Mouse (Mus musculus): ENCODE measurements around the gene Uap1.
"Not testable (repeated sequence)": the region's sequence is repeated elsewhere in the genome, so short reads cannot be mapped to it uniquely, and the experiment has no call there.

The Uap1 gene

GRCm38 (mm10) chr1:170110516-170111332 is 64.0 kb downstream of the Uap1 start, which contains the start of gene Ddr2:
Ddr2 (minus strand) TSS chr1:170110762.
- DNase-seq: peak; percentile 64 to 69

DNA sequence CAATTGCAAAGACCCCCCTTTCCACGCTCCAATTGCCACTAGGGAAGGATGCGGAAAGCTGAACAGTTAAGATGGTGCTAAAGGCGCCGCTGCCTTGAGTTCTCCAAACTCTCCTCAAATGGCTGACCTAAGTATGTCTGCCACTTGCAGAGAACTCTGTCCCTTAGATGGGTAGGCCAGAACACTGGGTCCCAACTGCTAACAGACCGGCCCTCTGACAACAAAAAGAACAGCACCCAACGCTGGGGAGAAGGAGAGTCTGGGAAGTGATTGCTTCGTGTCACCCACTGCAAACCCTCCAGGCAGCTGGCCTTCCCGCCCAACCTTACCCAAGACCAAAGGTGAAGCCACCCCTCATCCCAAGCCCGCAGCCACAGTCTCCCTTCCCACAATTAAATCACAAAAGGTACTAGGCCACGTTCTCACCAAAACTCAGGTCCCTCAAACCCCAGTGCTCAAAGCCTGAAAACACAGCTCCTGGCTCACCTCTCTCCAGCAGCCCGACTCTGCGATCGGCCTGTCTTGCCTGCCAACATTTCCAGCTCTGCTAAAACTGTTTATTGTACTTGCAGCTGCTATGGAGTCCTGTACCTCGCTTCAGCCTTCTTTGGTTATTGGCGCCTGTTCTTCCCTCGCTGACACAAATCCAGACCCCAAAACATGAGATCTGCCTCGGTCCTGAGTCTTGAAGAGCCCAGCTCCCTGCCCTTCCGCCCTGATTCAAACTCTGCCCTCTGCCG is 64.8 kb downstream of the Uap1 start:
- DNase-seq: peak; percentile 4 to 19

DNA sequence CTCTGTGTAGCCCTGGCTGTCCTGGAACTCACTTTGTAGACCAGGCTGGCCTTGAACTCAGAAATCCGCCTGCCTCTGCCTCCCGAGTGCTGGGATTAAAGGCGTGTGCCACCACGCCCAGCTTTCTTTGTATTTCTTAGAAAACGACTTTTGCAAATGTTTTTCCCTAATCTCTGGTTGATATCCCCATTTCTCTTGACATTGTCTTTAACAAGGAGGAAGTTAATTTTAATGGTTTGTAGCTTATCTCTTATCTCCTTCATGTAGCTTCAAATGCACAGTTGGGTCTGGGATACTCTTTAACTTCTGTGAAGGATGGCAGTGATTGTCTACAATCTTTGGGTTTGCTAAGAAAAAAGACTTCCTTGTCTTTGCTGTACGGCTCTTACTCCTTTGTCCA is 71.9 kb downstream of the Uap1 start:
- DNase-seq: not testable (repeated sequence)

Measured in cerebellum, postnatal 14 days (tissue).